ENCODE assay signal across 16 mouse cellular contexts in the genomic region with DNA sequence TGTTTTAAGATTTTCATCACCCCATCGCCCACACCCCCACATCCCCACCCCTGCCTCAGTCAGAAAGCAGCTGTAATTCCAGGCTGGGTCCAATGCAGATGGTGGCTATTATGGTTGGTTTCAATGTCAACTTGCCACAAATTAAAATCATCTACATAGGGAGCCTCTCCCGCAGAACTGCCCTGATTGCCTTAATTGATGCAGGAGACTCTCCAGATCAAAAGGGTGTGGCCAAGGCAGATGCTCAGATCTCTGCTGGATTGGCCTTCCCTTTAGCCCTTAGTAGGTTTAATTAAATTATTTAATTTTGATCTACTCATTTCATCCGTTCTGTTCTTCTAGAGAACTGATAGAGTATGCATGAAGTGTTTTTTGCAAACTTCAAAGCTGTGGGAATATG.
"Had no signal": no experiment of that assay in that cellular context is flagged by ENCODE, and none has a peak within 500 bp of the region (broad histone marks: within the 10 kb centered on the region; RNA-seq: fewer than 3 reads in every experiment).

No protein-coding gene starts in this region.

- DNase-seq: liver, postnatal 0 days; lung, adult 2 months; lung, postnatal 14 days; lung, postnatal 36 days; right cerebral cortex, postnatal 25 days; right cerebral cortex, postnatal 4 days; spleen, adult 18-20 months; thymus, adult 18-20 months; thymus, postnatal 14 days; thymus, postnatal 36 days had no signal

- H3K36me3 ChIP-seq: liver, embryonic 15.5 days; lung, embryonic 15.5 days; midbrain, embryonic 13.5 days; midbrain, embryonic 15.5 days; neural tube, embryonic 12.5 days had no signal

- H3K4me3 ChIP-seq: liver, embryonic 15.5 days; lung, embryonic 15.5 days; megakaryocyte, embryonic 14.5 days; midbrain, embryonic 13.5 days; midbrain, embryonic 15.5 days; neural tube, embryonic 12.5 days had no signal

- H3K9me3 ChIP-seq: liver, embryonic 15.5 days; lung, embryonic 15.5 days; midbrain, embryonic 13.5 days; midbrain, embryonic 15.5 days; neural tube, embryonic 12.5 days had no signal
